Mouse (Mus musculus) hindbrain, postnatal 0 days (tissue): ENCODE results near the gene Sectm1b. TPM values are rescaled to one million over a fixed set of nuclear protein-coding genes. Genes with fewer than 3 reads are reported as not detected.
"Not testable (repeated sequence)": the region's sequence is repeated elsewhere in the genome, so short reads cannot be mapped to it uniquely, and the experiment has no call there.

Source experiments
- ATAC-seq: fragments of 200-750 bp; cut with Nextera tagmentation; 2 replicates; pipeline ENCODE4 v1.8.0; 2017; ENCODE audit warnings: mild to moderate bottlenecking, moderate TSS enrichment, moderate library complexity
- DNase-seq: peaks from one replicate; pipeline ENCODE4 v3.0.0-alpha.2; 2015; ENCODE audit warnings: low spot score
- H3K27ac ChIP-seq: fragments of 300-500 bp; sonication (generic); 2 replicates; pipeline ENCODE4 v1.5.1; 2014; ENCODE audit warnings: mild to moderate bottlenecking
- H3K27me3 ChIP-seq: fragments of 300-500 bp; sonication (generic); 2 replicates; pipeline ENCODE4 v1.6.1; 2014; ENCODE audit warnings: low read length, mixed read lengths; ENCODE audit not compliant: insufficient read depth
- H3K36me3 ChIP-seq: fragments of 300-500 bp; sonication (generic); 2 replicates; pipeline ENCODE4 v1.6.1; 2014; ENCODE audit warnings: low read length, mixed read lengths; ENCODE audit not compliant: insufficient read depth
- H3K4me1 ChIP-seq: fragments of 300-500 bp; sonication (generic); 2 replicates; pipeline ENCODE4 v1.6.1; 2014; ENCODE audit warnings: antibody characterized with exemption, low read length, mixed read lengths; ENCODE audit not compliant: insufficient read depth
- H3K4me2 ChIP-seq: fragments of 300-500 bp; sonication (generic); 2 replicates; pipeline ENCODE4 v1.6.1; 2014; ENCODE audit warnings: low read depth, mild to moderate bottlenecking, low read length, moderate library complexity, mixed read lengths
- H3K4me3 ChIP-seq: fragments of 300-500 bp; sonication (generic); 2 replicates; pipeline ENCODE4 v1.5.1; 2014; ENCODE audit warnings: low read length
- H3K9ac ChIP-seq: fragments of 300-500 bp; sonication (generic); replicated peaks from 2 replicates; pipeline ENCODE4 v1.6.1; 2014; ENCODE audit warnings: mild to moderate bottlenecking, low read length, moderate library complexity, mixed read lengths
- H3K9me3 ChIP-seq: fragments of 300-500 bp; sonication (generic); 2 replicates; pipeline ENCODE4 v1.6.1; 2016; ENCODE audit warnings: low read length, mixed read lengths
- CTCF ChIP-seq: IDR thresholded peaks from 2 replicates; pipeline ENCODE4 v1.5.1; 2016; ENCODE audit warnings: antibody characterized with exemption, control low read depth, low read depth
- whole genome bisulfite sequencing: fragments of 180-500 bp; shearing (Covaris S2); extraction: QIAGEN DNeasy Blood & Tissue Kit; methylation state at CpG from one replicate; pipeline ENCODE4 v1.1.7; 2014; 5-methylcytosine and 5-hydroxymethylcytosine counted together
- polyA plus RNA-seq: library from polyadenylated mRNA; unstranded; fragments of >200 nt; fragmentation: Nextera tagmentation; extraction: Ambion mirVana; gene quantifications from 2 replicates; pipeline ENCODE4 v1.2.1, GENCODE M21; 2015
- total RNA-seq: library from RNA; depleted of rRNA; stranded (reverse); fragments of >200 nt; gene quantifications from 2 replicates; pipeline ENCODE4 v1.2.3, GENCODE M21; 2014; rRNA removed

The Sectm1b gene
- not detected in 2 replicates for total RNA-seq
- not detected in 2 replicates for polyA plus RNA-seq

DNA sequence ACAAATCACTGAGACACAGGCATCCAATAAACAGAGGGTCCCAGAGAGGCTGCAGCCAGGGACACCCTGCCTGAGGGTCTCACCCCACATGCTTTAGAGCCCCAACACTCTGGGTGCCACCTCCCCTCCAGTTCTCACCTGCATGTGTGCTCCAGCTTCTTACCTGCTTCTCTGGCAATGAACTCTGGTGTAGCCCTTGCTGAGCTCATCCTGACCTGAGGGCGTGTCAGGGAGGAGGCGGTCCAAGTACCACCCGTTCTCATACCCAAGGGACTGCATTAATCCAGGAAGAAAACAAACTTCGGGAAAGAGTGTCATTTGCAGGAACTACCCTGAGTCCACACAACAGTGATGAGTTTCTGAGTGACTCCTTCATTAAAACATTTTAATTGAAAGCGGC is at the start of gene Sectm1b:
Sectm1b (minus strand) TSS at position 191 of the 400 bp plus-strand sequence.
- Histone ChIP-seq H3K9ac (no peak within 1 kb of the TSS), H3K27me3 (no peaks in the 10 kb centered on the region), H3K4me1 (no peaks in the 10 kb centered on the region), H3K9me3 (no peaks in the 10 kb centered on the region), H3K4me3 (no peak within 1 kb of the TSS), H3K27ac (no peak within 1 kb of the TSS), H3K4me2 (no peak within 1 kb of the TSS), H3K36me3 (no peaks in the 10 kb centered on the region)
- ATAC-seq (no peak), DNase-seq (no peak)
- no peak for TF ChIP-seq CTCF
- 81% methylated on average over 5 of the region's 5 CpGs for WGBS

GRCm38 (mm10) chr11:121112091-121112775 is 48.9 kb upstream of the Sectm1b start:
- peak; percentile 32 for DNase-seq
- H3K9ac ChIP-seq = no peak overlapping the region
- H3K4me1 ChIP-seq = 0 out of 2 replicates have a peak, but pooled peaks cover 5% of the 10 kb centered on the region
- H3K27ac ChIP-seq = no peak overlapping the region
- WGBS = 52% methylated on average over 5 of the region's 5 CpGs
- TF ChIP-seq CTCF = no peak
- H3K4me2 ChIP-seq = no peak overlapping the region
- H3K27me3 ChIP-seq = no peaks in the 10 kb centered on the region
- no peak overlapping the region for H3K4me3 ChIP-seq
- no peaks in the 10 kb centered on the region for H3K9me3 ChIP-seq
- no peaks in the 10 kb centered on the region for H3K36me3 ChIP-seq
- ATAC-seq = no peak

DNA sequence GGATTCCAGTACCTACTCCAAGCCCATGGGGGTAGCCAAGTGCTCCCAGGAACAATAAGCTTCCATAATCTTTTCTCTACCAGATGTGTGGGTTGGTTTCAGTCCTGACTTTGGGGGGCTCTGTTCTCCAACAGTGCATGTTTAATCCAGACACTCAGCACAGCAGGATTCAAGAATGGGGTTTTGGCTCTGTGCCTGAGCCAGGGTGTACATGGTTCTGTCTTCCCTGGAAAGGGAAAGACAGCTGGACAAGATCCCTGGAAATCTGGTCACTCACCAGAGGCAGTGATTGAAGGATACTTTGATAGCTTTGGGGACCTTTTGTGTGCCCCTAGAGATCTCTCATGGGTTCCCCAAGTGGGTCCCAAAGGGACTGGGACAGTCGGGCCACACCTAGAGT is 48.2 kb upstream of the Sectm1b start:
- no peak for TF ChIP-seq CTCF
- ATAC-seq = no peak
- Histone ChIP-seq H3K9me3 (no peaks in the 10 kb centered on the region), H3K27ac (no peak overlapping the region), H3K4me2 (no peak overlapping the region), H3K4me3 (no peak overlapping the region), H3K27me3 (no peaks in the 10 kb centered on the region), H3K36me3 (no peaks in the 10 kb centered on the region), H3K4me1 (0 out of 2 replicates have a peak, but pooled peaks cover 5% of the 10 kb centered on the region), H3K9ac (no peak overlapping the region)
- 53% methylated on average over 1 of the region's 1 CpGs for WGBS
- no peak for DNase-seq

DNA sequence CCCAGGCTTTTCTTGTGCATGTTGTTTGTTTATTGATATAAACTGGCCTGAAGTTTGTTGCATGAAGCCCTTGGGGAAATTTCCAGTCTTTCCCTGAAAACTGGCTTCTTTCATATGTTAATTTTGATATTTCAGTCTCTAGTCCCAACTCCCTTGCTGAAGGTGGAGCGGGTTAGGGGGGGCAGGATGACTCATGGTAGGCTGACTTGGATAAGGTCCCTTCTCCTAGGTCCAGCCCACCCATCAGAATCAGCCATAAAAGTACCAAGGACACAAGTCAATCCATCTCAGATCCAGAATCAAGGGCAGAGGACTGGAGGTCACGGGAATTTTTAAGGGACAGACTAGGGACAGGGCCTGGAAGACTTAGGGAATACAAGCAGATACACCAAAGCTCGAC is 47.7 kb upstream of the Sectm1b start:
- TF ChIP-seq CTCF = no peak
- Histone ChIP-seq H3K4me2 (no peak overlapping the region), H3K27ac (no peak overlapping the region), H3K9ac (no peak overlapping the region), H3K9me3 (no peaks in the 10 kb centered on the region), H3K36me3 (no peaks in the 10 kb centered on the region), H3K4me1 (0 out of 2 replicates have a peak, but pooled peaks cover 5% of the 10 kb centered on the region), H3K27me3 (no peaks in the 10 kb centered on the region), H3K4me3 (no peak overlapping the region)
- no peak for ATAC-seq
- WGBS = 76% methylated on average over 3 of the region's 3 CpGs
- no peak for DNase-seq

DNA sequence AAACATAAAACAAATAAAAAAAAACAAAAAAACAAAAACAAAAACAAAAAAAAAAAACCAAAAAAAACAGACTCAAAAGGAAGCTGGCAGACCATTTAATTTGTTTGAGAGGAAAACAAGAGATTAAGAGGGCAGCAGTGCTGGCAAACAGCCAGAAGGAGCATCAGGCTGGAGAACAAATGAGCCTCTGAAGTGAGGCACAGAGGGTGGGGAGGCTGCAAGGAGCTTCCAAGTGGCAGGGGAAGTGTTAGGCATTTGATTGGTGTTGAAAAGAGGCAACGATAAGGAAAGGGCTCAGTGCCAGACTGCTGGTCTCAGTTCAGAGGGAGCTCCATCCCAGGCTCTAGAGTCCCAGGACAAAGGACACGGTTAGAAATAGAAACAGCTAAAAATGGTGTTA is 46.6 kb upstream of the Sectm1b start:
- 0 out of 2 replicates have a peak, but pooled peaks have one; percentile 15 for ATAC-seq
- H3K4me2 ChIP-seq = no peak overlapping the region
- DNase-seq = peak; percentile 80
- no peaks in the 10 kb centered on the region for H3K9me3 ChIP-seq
- no peak overlapping the region for H3K9ac ChIP-seq
- no peaks in the 10 kb centered on the region for H3K36me3 ChIP-seq
- H3K27me3 ChIP-seq = no peaks in the 10 kb centered on the region
- H3K4me3 ChIP-seq = no peak overlapping the region
- 0 out of 2 replicates have a peak, but pooled peaks cover 5% of the 10 kb centered on the region for H3K4me1 ChIP-seq
- no peak overlapping the region for H3K27ac ChIP-seq
- no peak for TF ChIP-seq CTCF
- 6% methylated on average over 2 of the region's 2 CpGs for WGBS

GRCm38 (mm10) chr11:121108061-121108460 is 44.7 kb upstream of the Sectm1b start:
- Histone ChIP-seq H3K9ac (no peak overlapping the region), H3K4me3 (no peak overlapping the region), H3K27me3 (no peaks in the 10 kb centered on the region), H3K4me2 (no peak overlapping the region), H3K27ac (no peak overlapping the region), H3K36me3 (no peaks in the 10 kb centered on the region), H3K9me3 (no peaks in the 10 kb centered on the region), H3K4me1 (0 out of 2 replicates have a peak, but pooled peaks cover 5% of the 10 kb centered on the region)
- DNase-seq (no peak), ATAC-seq (no peak)
- 57% methylated on average over 9 of the region's 9 CpGs for WGBS
- TF ChIP-seq CTCF = no peak

DNA sequence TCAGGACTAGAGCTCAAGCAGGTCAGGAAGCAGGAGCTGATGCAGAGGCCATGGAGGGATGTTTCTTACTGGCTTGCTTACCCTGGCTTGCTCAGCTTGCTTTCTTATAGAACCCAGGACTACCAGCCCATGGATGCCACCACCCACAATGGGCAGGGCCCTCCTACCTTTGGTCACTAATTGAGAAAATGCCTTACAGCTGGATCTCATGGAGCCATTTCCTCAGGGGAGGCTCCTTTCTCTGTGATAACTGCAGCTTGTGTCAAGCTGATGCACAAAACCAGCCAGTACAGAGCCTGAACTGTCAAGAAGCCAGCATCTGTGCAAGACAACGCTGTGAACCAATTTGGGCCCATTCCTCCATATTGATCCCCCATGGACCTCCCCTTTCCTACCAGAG is 43.9 kb upstream of the Sectm1b start:
- not testable (repeated sequence) for H3K9me3 ChIP-seq, H3K27me3 ChIP-seq, DNase-seq, H3K9ac ChIP-seq, H3K4me3 ChIP-seq, H3K4me1 ChIP-seq, H3K4me2 ChIP-seq, H3K27ac ChIP-seq, ATAC-seq, H3K36me3 ChIP-seq
- WGBS = 75% methylated on average over 1 of the region's 1 CpGs
